Mouse (Mus musculus): ENCODE measurements around the gene Psenen. TPM values are rescaled to one million over a fixed set of nuclear protein-coding genes. Genes with fewer than 3 reads are reported as not detected.

The Psenen gene
- polyA plus RNA-seq, 1 experiment from 2014 or later, result 158 TPM

GRCm38 (mm10) chr7:30589435-30590301 is 26.2 kb upstream of the Psenen start:
- no peaks in the 10 kb centered on the region for H3K9me3 ChIP-seq (ENCODE audit: control insufficient read depth, low read length)
- peak overlapping the region; percentile 98 for H3K4me3 ChIP-seq (ENCODE audit: low read length)
- peaks cover 24% of the 10 kb centered on the region for H3K4me1 ChIP-seq (ENCODE audit: control insufficient read depth, insufficient read depth, low read length)
- WGBS, result 18% methylated on average over 40 of the region's 40 CpGs
- H3K27me3 ChIP-seq (replicated peaks; ENCODE audit: control insufficient read depth, insufficient read depth, low read length), result no peaks in the 10 kb centered on the region
- H3K9ac ChIP-seq (ENCODE audit: low read depth, low read length), result peak overlapping the region; percentile 95
- H3K27ac ChIP-seq (ENCODE audit: low read length), result peak overlapping the region; percentile 96
- H3K36me3 ChIP-seq (ENCODE audit: control insufficient read depth, insufficient read depth, low read length), result peaks cover 8% of the 10 kb centered on the region
- peak; percentile 76 for ATAC-seq
- peak overlapping the region; percentile 87 for H3K4me2 ChIP-seq (ENCODE audit: low read depth, low read length)

DNA sequence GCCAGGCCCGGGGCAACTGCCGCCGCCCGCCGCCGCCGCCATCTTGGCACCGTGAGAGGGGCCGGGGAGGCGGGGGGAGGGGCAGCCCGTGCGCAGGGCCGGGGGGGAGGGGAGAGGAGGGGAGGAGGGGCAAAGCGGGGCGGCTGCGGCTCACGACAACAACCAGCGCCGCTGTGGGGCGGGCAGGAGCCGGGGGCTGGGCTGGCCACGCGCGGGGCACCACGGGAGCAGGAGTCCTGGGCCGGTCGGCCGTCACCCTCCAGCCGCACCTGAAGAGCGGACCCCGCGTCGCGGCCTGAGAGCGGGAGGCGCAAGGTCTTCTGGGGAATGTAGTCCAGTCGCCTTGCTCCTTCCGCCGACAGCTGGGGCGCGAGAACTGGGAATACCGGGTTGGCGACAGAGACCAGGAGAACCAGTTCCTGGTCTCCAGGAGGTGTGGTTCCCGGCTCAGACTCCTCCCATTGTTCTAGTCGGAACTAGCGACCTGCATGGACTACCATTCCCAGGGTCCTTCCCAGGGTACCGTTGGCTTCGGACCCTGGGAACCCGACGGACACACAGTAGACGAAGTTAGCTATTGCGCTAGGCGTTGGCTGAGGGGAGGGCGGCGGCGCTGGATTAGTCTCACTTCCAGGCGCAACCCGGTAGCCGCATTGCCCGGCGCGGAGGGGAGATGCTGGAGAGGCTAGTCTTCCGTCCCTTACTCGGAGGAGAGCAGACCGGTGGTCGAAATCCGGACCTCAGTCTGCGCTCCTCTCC is 25.4 kb upstream of the Psenen start, which contains the start of gene Kmt2b:
Kmt2b (minus strand) TSS at position 51 of the 759 bp plus-strand sequence.
- peak; percentile 94 for ATAC-seq
- Histone ChIP-seq H3K9me3 (ENCODE audit: control insufficient read depth, low read length) (no peaks in the 10 kb centered on the region), H3K9ac (ENCODE audit: low read depth, low read length) (peak within 1 kb of the TSS; percentile 95), H3K36me3 (ENCODE audit: control insufficient read depth, insufficient read depth, low read length) (peaks cover 16% of the 10 kb centered on the region), H3K27ac (ENCODE audit: low read length) (peak within 1 kb of the TSS; percentile 96), H3K4me2 (ENCODE audit: low read depth, low read length) (peak within 1 kb of the TSS; percentile 87), H3K27me3 (replicated peaks; ENCODE audit: control insufficient read depth, insufficient read depth, low read length) (no peaks in the 10 kb centered on the region), H3K4me3 (ENCODE audit: low read length) (peak within 1 kb of the TSS; percentile 98), H3K4me1 (ENCODE audit: control insufficient read depth, insufficient read depth, low read length) (peaks cover 22% of the 10 kb centered on the region)
- 0% methylated on average over 51 of the region's 68 CpGs for WGBS

DNA sequence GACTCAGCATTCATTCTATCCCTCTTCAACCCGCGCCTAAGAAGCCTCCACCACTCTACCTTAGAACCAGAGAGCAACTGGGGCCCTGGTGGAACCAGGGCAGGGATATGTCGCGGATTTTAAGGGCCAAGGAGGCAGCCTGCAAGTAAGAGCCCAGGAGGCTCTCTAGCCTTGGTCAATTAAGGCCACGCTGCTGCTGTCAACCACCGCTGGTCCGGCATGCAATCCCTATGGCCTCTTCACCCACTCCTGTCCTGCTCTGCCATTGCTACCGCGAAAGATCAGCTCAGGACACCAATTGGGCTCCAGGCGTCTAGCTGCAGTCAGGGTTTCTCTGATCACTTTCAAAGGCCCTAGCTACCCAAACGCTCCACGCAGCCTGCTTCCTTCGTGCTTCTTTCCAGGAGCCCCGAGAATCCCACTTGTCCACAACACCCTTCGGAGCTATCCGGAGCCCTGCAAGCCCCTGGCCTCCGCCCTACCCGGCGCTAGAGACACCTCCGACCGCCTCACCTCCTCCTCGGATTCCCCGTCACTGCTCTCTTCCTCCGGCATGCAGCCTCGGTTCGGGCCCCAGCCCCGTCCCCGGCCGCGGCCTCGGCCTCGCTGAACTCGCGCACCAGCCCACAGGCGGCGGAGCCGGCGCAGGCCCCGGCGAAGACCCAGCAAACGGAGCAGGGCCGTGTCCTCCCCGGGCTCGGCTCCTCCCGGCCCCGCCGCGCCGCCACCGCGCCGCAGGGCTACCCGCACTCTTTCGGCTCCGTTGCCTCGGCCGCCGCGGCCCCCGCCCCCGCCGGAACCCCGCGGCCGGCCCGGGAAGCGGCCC is 24.6 kb upstream of the Psenen start:
- peak overlapping the region; percentile 98 for H3K4me3 ChIP-seq (ENCODE audit: low read length)
- H3K9me3 ChIP-seq (ENCODE audit: control insufficient read depth, low read length), result no peaks in the 10 kb centered on the region
- H3K27me3 ChIP-seq (replicated peaks; ENCODE audit: control insufficient read depth, insufficient read depth, low read length), result no peaks in the 10 kb centered on the region
- ATAC-seq, result peak; percentile 16
- peaks cover 21% of the 10 kb centered on the region for H3K4me1 ChIP-seq (ENCODE audit: control insufficient read depth, insufficient read depth, low read length)
- under 1% methylated on average over 64 of the region's 67 CpGs for WGBS
- peak overlapping the region; percentile 96 for H3K27ac ChIP-seq (ENCODE audit: low read length)
- H3K4me2 ChIP-seq (ENCODE audit: low read depth, low read length), result peak overlapping the region; percentile 87
- H3K9ac ChIP-seq (ENCODE audit: low read depth, low read length), result peak overlapping the region; percentile 95
- H3K36me3 ChIP-seq (ENCODE audit: control insufficient read depth, insufficient read depth, low read length), result peaks cover 20% of the 10 kb centered on the region

DNA sequence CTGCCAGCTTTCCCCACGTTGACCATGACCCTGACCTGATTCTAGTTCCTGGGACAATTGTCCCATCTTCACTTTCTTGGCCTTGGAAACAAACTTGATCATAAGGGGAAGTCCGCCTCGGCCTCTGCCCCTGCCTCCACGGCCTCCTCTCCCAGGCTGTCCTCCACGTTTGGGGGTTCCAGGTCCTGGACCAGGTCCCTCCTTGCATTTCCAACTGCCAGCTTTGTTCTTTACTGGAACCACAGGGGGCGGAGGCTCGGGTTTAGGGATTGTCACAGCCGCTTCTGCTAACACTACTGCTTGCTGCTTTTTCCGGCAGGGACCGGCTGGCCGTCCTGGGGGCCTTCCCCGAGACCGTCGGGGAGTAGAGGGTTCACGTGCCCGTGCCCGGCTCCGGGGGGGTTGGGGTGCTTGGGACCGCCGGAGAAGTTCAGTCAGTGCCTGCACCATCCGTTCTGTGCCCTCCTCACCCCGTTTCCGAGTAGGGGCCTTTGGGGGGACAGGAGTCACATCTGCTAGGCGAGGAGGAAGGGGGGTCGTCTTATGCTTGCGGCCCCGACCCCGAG is 23.1 kb upstream of the Psenen start:
- H3K4me2 ChIP-seq (ENCODE audit: low read depth, low read length), result 0 out of 2 replicates have a peak overlapping the region, but pooled peaks have one; percentile 87
- H3K9ac ChIP-seq (ENCODE audit: low read depth, low read length), result peak overlapping the region; percentile 95; the same call in 1 of the 2 replicates
- no peaks in the 10 kb centered on the region for H3K9me3 ChIP-seq (ENCODE audit: control insufficient read depth, low read length)
- H3K27ac ChIP-seq (ENCODE audit: low read length), result no peak overlapping the region
- no peak overlapping the region for H3K4me3 ChIP-seq (ENCODE audit: low read length)
- peaks cover 21% of the 10 kb centered on the region for H3K4me1 ChIP-seq (ENCODE audit: control insufficient read depth, insufficient read depth, low read length)
- 91% methylated on average over 28 of the region's 28 CpGs for WGBS
- no peaks in the 10 kb centered on the region for H3K27me3 ChIP-seq (replicated peaks; ENCODE audit: control insufficient read depth, insufficient read depth, low read length)
- H3K36me3 ChIP-seq (ENCODE audit: control insufficient read depth, insufficient read depth, low read length), result peaks cover 30% of the 10 kb centered on the region
- no peak for ATAC-seq

GRCm38 (mm10) chr7:30585170-30585569 is 21.7 kb upstream of the Psenen start:
- Histone ChIP-seq H3K36me3 (ENCODE audit: control insufficient read depth, insufficient read depth, low read length) (peaks cover 39% of the 10 kb centered on the region), H3K4me2 (ENCODE audit: low read depth, low read length) (no peak overlapping the region), H3K4me1 (ENCODE audit: control insufficient read depth, insufficient read depth, low read length) (peaks cover 19% of the 10 kb centered on the region), H3K4me3 (ENCODE audit: low read length) (no peak overlapping the region), H3K27me3 (replicated peaks; ENCODE audit: control insufficient read depth, insufficient read depth, low read length) (no peaks in the 10 kb centered on the region), H3K27ac (ENCODE audit: low read length) (no peak overlapping the region), H3K9me3 (ENCODE audit: control insufficient read depth, low read length) (no peaks in the 10 kb centered on the region), H3K9ac (ENCODE audit: low read depth, low read length) (no peak overlapping the region)
- no peak for ATAC-seq
- WGBS, result 96% methylated on average over 7 of the region's 7 CpGs

GRCm38 (mm10) chr7:30584339-30584738 is 20.9 kb upstream of the Psenen start:
- Histone ChIP-seq H3K9ac (ENCODE audit: low read depth, low read length) (no peak overlapping the region), H3K4me2 (ENCODE audit: low read depth, low read length) (no peak overlapping the region), H3K4me3 (ENCODE audit: low read length) (no peak overlapping the region), H3K4me1 (ENCODE audit: control insufficient read depth, insufficient read depth, low read length) (peaks cover 13% of the 10 kb centered on the region), H3K36me3 (ENCODE audit: control insufficient read depth, insufficient read depth, low read length) (peaks cover 39% of the 10 kb centered on the region), H3K27ac (ENCODE audit: low read length) (no peak overlapping the region), H3K27me3 (replicated peaks; ENCODE audit: control insufficient read depth, insufficient read depth, low read length) (no peaks in the 10 kb centered on the region), H3K9me3 (ENCODE audit: control insufficient read depth, low read length) (no peaks in the 10 kb centered on the region)
- ATAC-seq, result no peak
- 92% methylated on average over 10 of the region's 10 CpGs for WGBS

DNA sequence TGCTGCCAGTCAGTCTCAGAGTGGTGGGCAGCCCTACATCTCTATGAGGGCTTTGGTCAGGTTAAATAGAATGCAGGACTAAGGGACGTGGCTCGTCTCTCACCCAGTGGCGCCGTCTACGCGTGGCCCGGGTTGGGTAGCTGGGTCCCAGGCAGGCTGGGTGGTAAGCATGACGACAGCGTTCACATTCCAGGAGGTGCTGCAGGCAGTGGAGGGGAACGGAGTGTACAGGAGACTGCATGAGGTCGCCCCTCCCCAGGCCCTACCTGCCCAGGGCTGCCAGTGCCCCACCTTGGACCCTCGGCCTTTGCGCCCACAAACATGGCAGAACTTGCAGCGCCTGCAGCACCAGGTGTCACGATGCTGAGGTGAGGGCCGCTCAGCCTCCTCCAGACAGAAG is 18.1 kb upstream of the Psenen start:
- no peak for ATAC-seq
- 96% methylated on average over 16 of the region's 16 CpGs for WGBS
- H3K9ac ChIP-seq (ENCODE audit: low read depth, low read length), result no peak overlapping the region
- H3K36me3 ChIP-seq (ENCODE audit: control insufficient read depth, insufficient read depth, low read length), result peaks cover 53% of the 10 kb centered on the region
- peaks cover 2% of the 10 kb centered on the region; the same call in 1 of the 2 replicates for H3K4me1 ChIP-seq (ENCODE audit: control insufficient read depth, insufficient read depth, low read length)
- no peak overlapping the region for H3K27ac ChIP-seq (ENCODE audit: low read length)
- H3K4me3 ChIP-seq (ENCODE audit: low read length), result no peak overlapping the region
- H3K9me3 ChIP-seq (ENCODE audit: control insufficient read depth, low read length), result no peaks in the 10 kb centered on the region
- no peaks in the 10 kb centered on the region for H3K27me3 ChIP-seq (replicated peaks; ENCODE audit: control insufficient read depth, insufficient read depth, low read length)
- H3K4me2 ChIP-seq (ENCODE audit: low read depth, low read length), result no peak overlapping the region

DNA sequence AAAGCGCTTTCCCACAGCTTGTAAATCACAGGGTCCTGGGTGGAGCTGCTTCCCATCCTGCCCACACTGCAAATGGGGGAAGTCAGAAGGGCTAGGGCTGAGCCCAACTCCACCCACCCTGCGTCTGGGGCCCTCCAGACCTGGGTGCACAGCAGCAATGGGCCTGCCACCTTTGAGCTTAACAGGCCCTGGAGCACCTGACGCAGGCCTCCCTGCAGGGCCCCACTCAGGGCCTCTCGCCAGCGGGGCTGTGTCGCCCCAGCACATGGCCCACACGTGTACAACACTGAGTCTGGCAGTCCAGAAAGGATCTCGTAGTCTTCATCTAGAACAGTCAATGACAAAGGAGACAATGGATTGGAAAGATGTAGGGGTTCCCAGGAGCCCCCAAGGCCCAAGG is 16.5 kb upstream of the Psenen start:
- ATAC-seq, result peak; percentile 92
- H3K4me3 ChIP-seq (ENCODE audit: low read length), result no peak overlapping the region
- no peaks in the 10 kb centered on the region for H3K4me1 ChIP-seq (ENCODE audit: control insufficient read depth, insufficient read depth, low read length)
- no peaks in the 10 kb centered on the region for H3K9me3 ChIP-seq (ENCODE audit: control insufficient read depth, low read length)
- H3K27ac ChIP-seq (ENCODE audit: low read length), result no peak overlapping the region
- WGBS, result 84% methylated on average over 8 of the region's 8 CpGs
- H3K9ac ChIP-seq (ENCODE audit: low read depth, low read length), result no peak overlapping the region
- H3K36me3 ChIP-seq (ENCODE audit: control insufficient read depth, insufficient read depth, low read length), result peaks cover 53% of the 10 kb centered on the region
- H3K4me2 ChIP-seq (ENCODE audit: low read depth, low read length), result no peak overlapping the region
- H3K27me3 ChIP-seq (replicated peaks; ENCODE audit: control insufficient read depth, insufficient read depth, low read length), result no peaks in the 10 kb centered on the region

Data from intestine, embryonic 16.5 days (tissue).